Mouse (Mus musculus) left cerebral cortex, postnatal 36 days (tissue): ENCODE results near the gene Cdkn1c. TPM values are rescaled to one million over a fixed set of nuclear protein-coding genes. Genes with fewer than 3 reads are reported as not detected.

Source experiments
- DNase-seq, 2 experiments: peaks; one replicate each; pipeline ENCODE4 v3.0.0; 2021 to 2022; ENCODE audit warnings: low spot score in 2 of 2, mixed read lengths in 1 of 2
- intact Hi-C: fragments of 180-260 bp; cut with DNase I; formaldehyde crosslinking; loops from one replicate; pipeline ENCODE4 v1.15.1; 2025
- total RNA-seq, 2 experiments: library from RNA; stranded (reverse); gene quantifications; 2 replicates each; pipeline ENCODE4 v1.2.3; 2021

Gene Cdkn1c
- total RNA-seq = 10 to 100 TPM; 11.9 to 14.2 TPM

- intact Hi-C loops = loop anchor here (5.0 to 10.0 kb wide), 3 partner anchors 94 to 456 kb away; partner anchors contain the start of gene Tspan32
- peak; percentile 74 to 78 for DNase-seq
Measured at GRCm38 (mm10) chr7:143460874-143461273, at the start of gene Cdkn1c. Cdkn1c (minus strand) TSS chr7:143461050.

GRCm38 (mm10) chr7:143509566-143509965 is 48.7 kb upstream of the Cdkn1c start:
- no peak for DNase-seq
- intact Hi-C loops = no loop called here

- DNase-seq = peak in 1 of 2 experiments; percentile 23
- intact Hi-C loops = loop anchor here (1.0 kb wide), 1 partner anchor 26 kb away; no protein-coding TSS in a partner anchor
Measured at GRCm38 (mm10) chr7:143506675-143507074, 45.8 kb upstream of the Cdkn1c start.

- intact Hi-C loops = loop anchor here (1.0 kb wide), 1 partner anchor 26 kb away; no protein-coding TSS in a partner anchor
- DNase-seq = no peak
Measured at GRCm38 (mm10) chr7:143506271-143506670, 45.4 kb upstream of the Cdkn1c start.

- intact Hi-C loops = loop anchor here (1.0 kb wide), 1 partner anchor 26 kb away; no protein-coding TSS in a partner anchor
- peak; percentile 30 to 45 for DNase-seq
Measured at GRCm38 (mm10) chr7:143505823-143506222, 45.0 kb upstream of the Cdkn1c start.

GRCm38 (mm10) chr7:143505411-143505810 is 44.6 kb upstream of the Cdkn1c start:
- intact Hi-C loops = no loop called here

GRCm38 (mm10) chr7:143503926-143504325 is 43.1 kb upstream of the Cdkn1c start:
- intact Hi-C loops = no loop called here
- no peak for DNase-seq

More at GRCm38 (mm10) chr7:143505411-143505810, 44.6 kb upstream of the Cdkn1c start:
- DNase-seq = no peak

GRCm38 (mm10) chr7:143502418-143503200 is 41.8 kb upstream of the Cdkn1c start, which contains the start of gene Phlda2:
Phlda2 (minus strand) TSS chr7:143503150.
- intact Hi-C loops = no loop called here
- no peak for DNase-seq

GRCm38 (mm10) chr7:143501643-143502417 is 41.0 kb upstream of the Cdkn1c start:
- DNase-seq = peak; percentile 21 to 25
- intact Hi-C loops = no loop called here

GRCm38 (mm10) chr7:143500912-143501311 is 40.1 kb upstream of the Cdkn1c start:
- intact Hi-C loops = no loop called here
- DNase-seq = no peak

- DNase-seq = no peak
- intact Hi-C loops = no loop called here
Measured at GRCm38 (mm10) chr7:143498584-143498983, 37.7 kb upstream of the Cdkn1c start.

GRCm38 (mm10) chr7:143495104-143495961 is 34.5 kb upstream of the Cdkn1c start:
- DNase-seq = no peak
- intact Hi-C loops = no loop called here

GRCm38 (mm10) chr7:143493616-143494126 is 32.8 kb upstream of the Cdkn1c start:
- intact Hi-C loops = no loop called here
- no peak for DNase-seq

GRCm38 (mm10) chr7:143489735-143490134 is 28.9 kb upstream of the Cdkn1c start:
- intact Hi-C loops = loop anchor here (10.0 kb wide), 1 partner anchor 265 kb away; the partner anchor contains the start of gene Osbpl5
- DNase-seq = no peak

- intact Hi-C loops = loop anchor here (10.0 kb wide), 1 partner anchor 272 kb away; the partner anchor contains the start of gene Osbpl5
- DNase-seq = no peak
Measured at GRCm38 (mm10) chr7:143482541-143482940, 21.7 kb upstream of the Cdkn1c start.

GRCm38 (mm10) chr7:143481806-143482387 is 21.0 kb upstream of the Cdkn1c start:
- intact Hi-C loops = loop anchor here (10.0 kb wide), 1 partner anchor 273 kb away; the partner anchor contains the start of gene Osbpl5

GRCm38 (mm10) chr7:143480498-143480897 is 19.6 kb upstream of the Cdkn1c start:
- intact Hi-C loops = loop anchor here (1.0 to 10.0 kb wide), 2 partner anchors 26 to 274 kb away; partner anchors contain the start of gene Osbpl5
- DNase-seq = no peak

More at GRCm38 (mm10) chr7:143481806-143482387, 21.0 kb upstream of the Cdkn1c start:
- no peak for DNase-seq

- no peak for DNase-seq
- intact Hi-C loops = no loop called here
Measured at GRCm38 (mm10) chr7:143477800-143478199, 16.9 kb upstream of the Cdkn1c start.
